Mouse (Mus musculus) retina, postnatal 7 days (tissue): ENCODE measurements around the gene Nbas.

Source experiments
- DNase-seq: peaks from one replicate; pipeline ENCODE4 v3.0.0-alpha.2; 2012; ENCODE audit warnings: low read depth, low spot score

Nbas gene

DNA sequence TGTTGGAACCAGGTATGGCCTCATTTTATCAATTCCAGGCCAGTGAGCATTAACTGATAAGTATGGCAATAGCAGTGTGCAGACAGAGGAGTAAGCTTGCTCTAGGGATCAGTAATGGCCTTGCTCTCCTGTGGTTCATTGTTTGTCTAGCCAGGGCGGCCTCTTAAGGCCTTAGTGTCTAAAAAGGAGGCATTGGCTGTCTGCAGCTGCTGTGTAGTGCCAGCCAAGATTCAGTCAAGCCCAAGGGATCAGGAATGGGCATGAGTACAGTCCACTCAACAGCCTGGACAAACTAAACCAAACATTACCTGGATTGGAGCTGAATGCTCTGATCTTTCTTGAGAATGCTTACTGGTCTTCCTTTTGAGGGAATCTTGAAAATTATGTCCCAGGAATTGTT lies 120.7 kb downstream of the Nbas start:
- DNase-seq: no peak

DNA sequence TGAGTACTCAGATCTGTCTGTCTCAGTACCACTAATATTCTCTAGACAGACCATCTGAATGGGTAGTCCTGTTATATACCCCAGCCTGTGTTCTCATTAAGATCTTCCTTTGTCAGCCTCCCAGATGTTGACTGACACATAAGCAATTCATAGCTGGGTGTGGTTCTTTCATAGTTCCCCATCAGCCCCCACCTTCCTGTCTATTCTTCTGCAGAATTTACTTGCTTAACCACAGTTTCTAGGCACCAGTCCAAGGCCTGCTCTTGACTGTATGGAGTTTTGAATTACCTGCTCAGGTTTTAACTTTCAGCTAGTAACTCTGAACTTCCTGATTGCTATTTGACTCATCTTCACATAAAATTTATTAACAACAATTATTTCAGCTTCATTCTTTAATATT lies 141.3 kb downstream of the Nbas start:
- no peak for DNase-seq

DNA sequence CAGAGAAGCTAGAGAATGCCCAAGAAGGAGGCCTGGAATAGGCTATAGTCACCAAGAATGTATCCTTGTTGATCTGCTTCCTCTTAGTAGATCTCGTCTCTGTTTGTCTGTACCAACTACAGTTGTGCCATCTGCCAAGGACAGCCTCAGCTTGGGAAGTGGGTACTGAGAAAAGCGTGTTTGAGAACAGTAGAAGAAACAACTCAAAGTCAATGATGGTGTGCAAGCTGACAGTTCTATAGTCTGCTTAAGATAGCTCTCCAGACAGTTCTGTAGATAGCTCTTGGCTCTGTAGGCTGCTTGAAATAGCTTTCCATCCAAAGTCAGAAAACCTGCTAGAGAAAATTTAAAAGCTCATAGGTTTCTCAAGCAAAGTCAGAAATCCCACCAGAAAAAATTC lies 149.7 kb downstream of the Nbas start:
- DNase-seq: no peak

DNA sequence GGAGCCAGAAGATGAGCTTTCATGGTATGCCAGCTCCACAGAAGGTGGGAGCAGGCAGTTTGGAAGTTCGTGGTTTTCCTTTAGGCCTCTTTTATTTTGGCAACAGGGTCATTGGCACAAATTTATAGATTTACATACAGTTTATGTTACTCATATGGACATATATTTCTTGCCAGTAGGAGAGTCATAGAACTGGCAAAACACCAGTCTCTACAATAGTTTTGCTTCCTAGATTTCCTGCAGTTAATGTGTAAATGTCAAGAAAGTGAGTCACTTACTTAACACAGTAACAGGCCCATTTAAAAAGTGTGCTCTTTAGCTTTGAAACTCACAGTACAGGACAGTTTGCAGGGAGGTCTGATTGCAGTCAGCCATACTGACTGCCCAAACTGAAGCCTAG lies 161.3 kb downstream of the Nbas start:
- no peak for DNase-seq

DNA sequence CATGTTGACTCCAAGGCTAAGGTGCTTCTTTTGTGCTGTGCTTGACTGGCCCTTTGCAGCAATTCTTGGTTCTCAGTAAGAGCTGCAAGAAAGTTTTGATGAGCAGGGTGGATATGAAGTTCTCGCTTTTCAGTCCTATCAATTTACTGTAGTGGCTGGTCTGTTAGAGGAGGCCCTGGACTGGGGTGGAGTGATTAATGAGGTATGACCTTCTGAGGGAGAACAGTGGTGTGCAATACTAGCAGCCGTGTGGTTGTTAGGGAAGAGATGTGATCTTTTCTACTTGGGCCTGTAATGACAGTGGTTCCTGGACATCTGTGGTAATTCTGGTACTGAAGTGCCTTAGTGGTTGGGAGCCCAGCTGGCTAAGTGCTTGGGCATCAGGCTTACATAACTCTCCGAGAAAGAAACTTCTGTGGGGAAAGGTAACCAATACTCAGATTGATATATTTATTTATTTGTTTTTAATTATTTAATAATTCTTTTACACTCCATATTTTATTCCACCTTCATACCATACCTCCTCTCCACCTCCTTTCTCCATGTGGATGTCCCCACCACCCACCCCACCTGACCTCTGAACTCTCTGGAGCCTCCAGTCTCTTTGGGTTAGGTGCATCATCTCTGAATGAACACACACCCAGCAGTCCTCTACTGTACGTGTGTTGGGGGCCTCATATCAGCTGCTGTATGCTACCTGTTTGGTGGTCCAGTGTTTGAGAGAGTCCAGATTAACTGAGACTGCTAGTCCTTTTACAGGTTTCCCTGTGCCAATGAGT lies 175.9 kb downstream of the Nbas start:
- no peak for DNase-seq

GRCm38 (mm10) chr12:13445486-13446065 lies 176.6 kb downstream of the Nbas start:
- no peak for DNase-seq

DNA sequence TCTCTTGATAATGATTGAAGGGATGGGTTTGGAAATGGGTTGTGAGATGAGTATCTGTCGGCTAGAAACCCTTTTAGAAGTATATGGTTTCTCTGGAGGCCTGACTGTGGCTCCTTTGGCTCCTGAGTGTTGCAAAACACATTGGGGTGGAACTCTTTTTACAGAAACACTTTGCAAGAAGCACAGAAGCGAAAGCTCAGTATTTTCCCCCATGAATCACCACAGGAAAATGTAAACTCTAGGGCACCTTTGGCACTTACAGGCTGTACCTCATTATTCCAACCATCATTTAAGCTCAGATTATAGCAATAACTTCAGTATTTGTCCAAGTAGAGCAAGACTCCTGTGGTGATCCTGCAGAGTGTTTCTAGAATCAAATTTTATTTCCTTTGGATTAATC lies 180.0 kb downstream of the Nbas start:
- DNase-seq: no peak

GRCm38 (mm10) chr12:13452050-13452449 lies 183.1 kb downstream of the Nbas start:
- DNase-seq: no peak

DNA sequence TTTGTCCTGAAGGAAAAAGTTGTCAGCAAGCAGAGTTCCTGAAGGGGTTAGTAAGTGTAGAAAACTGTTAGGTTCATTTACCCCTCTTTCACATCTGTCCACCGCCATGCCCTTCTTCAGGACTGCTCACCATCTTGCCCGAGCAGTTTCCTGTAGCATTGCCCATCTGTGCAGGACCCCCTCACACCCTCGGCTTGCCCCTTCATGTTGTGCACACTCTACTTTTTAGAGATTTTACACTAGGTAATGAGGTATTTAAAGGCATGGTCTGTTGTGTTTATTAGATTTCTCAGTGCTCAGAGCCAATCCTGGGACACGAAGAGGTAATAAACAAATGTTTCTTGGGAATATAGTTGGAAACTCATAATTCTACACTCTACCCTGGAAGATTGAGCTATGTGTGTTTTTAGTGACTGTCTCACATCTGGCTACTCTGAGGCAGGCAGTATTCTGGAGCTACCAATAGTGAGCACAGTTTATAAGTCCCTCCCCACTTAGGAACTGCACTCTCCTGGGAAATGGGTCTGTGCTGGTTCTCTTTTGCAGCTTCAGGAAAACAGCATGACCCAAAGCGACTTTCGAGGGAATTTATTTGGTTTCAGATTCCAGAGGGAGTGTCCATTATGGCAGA lies 191.4 kb downstream of the Nbas start:
- DNase-seq: no peak

- no peak for DNase-seq
Measured at GRCm38 (mm10) chr12:13461558-13462153, 192.7 kb downstream of the Nbas start.

GRCm38 (mm10) chr12:13462397-13462796 lies 193.5 kb downstream of the Nbas start:
- DNase-seq: no peak

GRCm38 (mm10) chr12:13465554-13465953 lies 196.6 kb downstream of the Nbas start:
- no peak for DNase-seq

- no peak for DNase-seq
Measured at GRCm38 (mm10) chr12:13474881-13475280, 205.9 kb downstream of the Nbas start.

DNA sequence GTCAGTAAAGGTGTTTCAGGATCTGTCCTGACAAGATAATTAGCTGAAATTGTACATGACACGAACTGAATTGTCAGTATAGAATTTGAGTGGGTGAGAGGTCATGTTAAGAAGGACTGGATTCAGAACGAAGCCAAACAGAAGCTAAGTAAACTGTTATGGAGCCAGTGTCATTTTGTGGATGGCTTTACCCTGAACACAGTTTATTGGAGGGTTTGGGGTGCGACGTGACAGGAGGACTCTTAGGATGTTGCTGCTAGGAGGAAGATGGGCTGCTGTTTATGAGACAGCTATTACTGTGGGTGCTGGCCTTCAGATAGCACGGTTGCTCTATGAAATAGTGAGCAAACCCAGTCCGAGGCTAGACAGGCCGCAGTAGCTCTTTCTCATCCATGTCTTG lies 210.2 kb downstream of the Nbas start:
- no peak for DNase-seq

DNA sequence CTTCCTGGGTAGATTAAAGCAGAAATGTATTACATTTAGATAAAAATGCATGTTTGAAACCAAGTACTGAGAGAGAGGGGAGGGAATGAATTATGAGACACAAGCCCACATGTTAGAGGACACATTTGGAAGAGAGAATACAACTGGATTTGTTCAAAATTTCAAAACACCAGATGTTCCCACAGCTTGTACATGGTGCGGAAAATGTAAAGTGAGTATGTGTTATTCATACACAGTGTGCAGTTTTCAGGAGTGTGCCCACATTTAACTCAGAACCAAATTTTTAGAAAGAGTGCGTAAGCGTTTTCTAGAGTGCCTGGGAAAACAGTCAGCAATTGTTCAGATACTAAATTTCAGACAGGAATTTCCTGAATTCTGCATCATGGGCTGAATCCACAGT lies 217.3 kb downstream of the Nbas start:
- no peak for DNase-seq

DNA sequence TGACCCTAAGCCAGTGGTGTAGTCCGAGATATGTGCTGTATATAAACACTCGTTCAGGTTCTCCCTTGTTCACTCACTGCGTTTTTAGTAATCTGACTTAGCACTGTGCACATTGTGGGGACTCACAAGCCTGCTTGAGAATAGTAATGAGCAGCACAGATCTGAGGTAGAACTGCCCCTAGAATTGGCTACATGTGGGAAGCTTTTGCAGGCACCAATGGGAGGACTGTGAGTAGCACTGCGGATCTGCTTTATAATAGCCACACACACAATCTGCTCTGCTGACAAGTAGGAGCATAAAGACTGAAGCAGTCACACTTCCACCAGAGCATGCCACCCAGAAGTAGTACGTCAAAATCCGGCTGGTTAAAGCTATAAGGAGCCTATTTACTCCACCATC lies 228.3 kb downstream of the Nbas start:
- no peak for DNase-seq

GRCm38 (mm10) chr12:13499237-13499889 lies 230.4 kb downstream of the Nbas start:
- DNase-seq: no peak

DNA sequence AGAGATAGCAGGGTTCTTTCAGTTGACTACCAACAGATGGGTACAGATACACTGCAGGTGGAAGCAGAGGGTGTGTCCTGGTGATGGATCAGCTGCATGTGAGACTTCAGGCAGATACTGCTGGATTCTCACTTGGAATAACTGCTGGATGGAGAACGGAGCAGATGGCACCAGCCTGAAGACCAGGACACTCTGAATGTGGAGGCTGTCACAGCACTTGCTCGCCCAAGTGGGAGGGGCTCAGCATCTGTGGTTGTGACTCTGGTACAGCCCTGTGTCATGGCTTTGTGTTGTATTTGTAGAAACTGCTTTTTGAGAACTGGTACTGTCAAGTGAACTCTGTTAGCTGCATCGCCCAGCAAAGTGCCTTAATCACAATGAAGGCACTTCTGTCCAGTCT lies 231.3 kb downstream of the Nbas start:
- no peak for DNase-seq

- no peak for DNase-seq
Measured at GRCm38 (mm10) chr12:13504771-13505444, 236.0 kb downstream of the Nbas start.

- DNase-seq: no peak
Measured at GRCm38 (mm10) chr12:13518082-13518481, 249.1 kb downstream of the Nbas start.

DNA sequence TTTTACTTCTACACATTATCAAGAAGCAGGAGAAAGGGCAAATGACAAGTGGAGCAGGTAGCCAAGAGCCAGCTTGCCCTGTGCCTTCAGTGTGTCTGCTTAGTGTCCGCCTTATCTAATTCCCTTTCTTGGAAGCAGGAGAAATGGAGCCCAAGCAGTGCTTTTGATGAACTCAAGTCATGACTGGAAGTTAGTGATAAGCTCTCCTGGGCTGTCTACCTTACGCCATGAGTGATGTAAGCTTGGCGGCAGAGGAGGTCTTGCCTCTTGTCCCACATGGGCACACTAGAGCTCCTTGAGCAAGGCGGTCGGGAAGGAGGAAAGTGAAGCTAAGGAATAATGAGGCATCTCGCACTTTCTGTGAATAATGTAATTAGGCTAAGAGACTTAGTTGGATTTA lies 250.5 kb downstream of the Nbas start:
- DNase-seq: no peak
